Mouse (Mus musculus) stomach, embryonic 15.5 days (tissue): ENCODE measurements around the gene Fmo5. TPM values are rescaled to one million over a fixed set of nuclear protein-coding genes. Genes with fewer than 3 reads are reported as not detected.

Source experiments
- microRNA-seq: library from miRNA; unstranded; fragments of <30 nt; microRNA quantifications from one replicate; pipeline ENCODE4, GENCODE M21; 2016
- polyA plus RNA-seq: library from polyadenylated mRNA; unstranded; fragments of >200 nt; fragmentation: Nextera tagmentation; extraction: Ambion mirVana; gene quantifications from 2 replicates; pipeline ENCODE4 v1.2.1, GENCODE M21; 2015

Fmo5 gene
- polyA plus RNA-seq, 1 experiment from 2014 or later: 8.2 TPM

Small RNA genes lying within 50 kb of the gene (microRNA-seq; reads per million reads assigned to microRNA genes)
- gene Mir7225: not detected

Other genes starting within 250 kb of the Fmo5 start
- gene Olfr1402, start 206.8 kb upstream of the Fmo5 start, polyA plus RNA-seq: 0.03 TPM in 1 of 2 replicates, not detected in the other
- 16.5 and 19.2 TPM in 2 replicates for gene Chd1l, start 18.6 kb upstream of the Fmo5 start, polyA plus RNA-seq
- 7.7 and 8.9 TPM in 2 replicates for gene Prkab2, start 29.4 kb downstream of the Fmo5 start, polyA plus RNA-seq
- not detected in 2 replicates for gene Gm17651, start 45.9 kb downstream of the Fmo5 start, polyA plus RNA-seq